Mouse (Mus musculus): Measurements from ENCODE around the gene Irf4. TPM values are rescaled to one million over a fixed set of nuclear protein-coding genes. Genes with fewer than 3 reads are reported as not detected.

The Irf4 gene
- total RNA-seq, 2 experiments from 2014 or later, result 0.26 TPM

GRCm38 (mm10) chr13:30737257-30737656 lies 11.8 kb upstream of the Irf4 start:
- no peak for DNase-seq (ENCODE audit: low spot score in 2 of 2)

- no peak for DNase-seq (ENCODE audit: low spot score in 2 of 2)
Observed at GRCm38 (mm10) chr13:30738310-30738840, 10.7 kb upstream of the Irf4 start.

GRCm38 (mm10) chr13:30741172-30741571 lies 7.9 kb upstream of the Irf4 start:
- no peak for DNase-seq (ENCODE audit: low spot score in 2 of 2)

- DNase-seq (ENCODE audit: low spot score in 2 of 2), result no peak
Observed at GRCm38 (mm10) chr13:30742411-30742970, 6.5 kb upstream of the Irf4 start.

- no peak for DNase-seq (ENCODE audit: low spot score in 2 of 2)
Observed at GRCm38 (mm10) chr13:30745121-30745520, 3.9 kb upstream of the Irf4 start.

GRCm38 (mm10) chr13:30747068-30747467 lies 2.0 kb upstream of the Irf4 start:
- no peak for DNase-seq (ENCODE audit: low spot score in 2 of 2)

- DNase-seq (ENCODE audit: low spot score in 2 of 2), result no peak
Observed at GRCm38 (mm10) chr13:30747504-30747903, 1.5 kb upstream of the Irf4 start.

- DNase-seq (ENCODE audit: low spot score in 2 of 2), result no peak
Observed at GRCm38 (mm10) chr13:30748321-30748720, 705 bp upstream of the Irf4 start.

- no peak for DNase-seq (ENCODE audit: low spot score in 2 of 2)
Observed at GRCm38 (mm10) chr13:30749557-30750141, 623 bp downstream of the Irf4 start.

GRCm38 (mm10) chr13:30750461-30751303 lies 1.7 kb downstream of the Irf4 start:
- DNase-seq (ENCODE audit: low spot score in 2 of 2), result peak; percentile 9 to 12

- DNase-seq (ENCODE audit: low spot score in 2 of 2), result no peak
Observed at GRCm38 (mm10) chr13:30751304-30751580, 2.2 kb downstream of the Irf4 start.

- DNase-seq (ENCODE audit: low spot score in 2 of 2), result no peak
Observed at GRCm38 (mm10) chr13:30752581-30753187, 3.7 kb downstream of the Irf4 start.

- DNase-seq (ENCODE audit: low spot score in 2 of 2), result no peak
Observed at GRCm38 (mm10) chr13:30753441-30753840, 4.4 kb downstream of the Irf4 start.

- DNase-seq (ENCODE audit: low spot score in 2 of 2), result no peak
Observed at GRCm38 (mm10) chr13:30754066-30754465, 5.0 kb downstream of the Irf4 start.

GRCm38 (mm10) chr13:30754825-30755476 lies 5.9 kb downstream of the Irf4 start:
- DNase-seq (ENCODE audit: low spot score in 2 of 2), result no peak

GRCm38 (mm10) chr13:30755577-30755976 lies 6.6 kb downstream of the Irf4 start:
- no peak for DNase-seq (ENCODE audit: low spot score in 2 of 2)

GRCm38 (mm10) chr13:30755998-30756639 lies 7.1 kb downstream of the Irf4 start:
- no peak for DNase-seq (ENCODE audit: low spot score in 2 of 2)

GRCm38 (mm10) chr13:30757264-30757900 lies 8.4 kb downstream of the Irf4 start:
- DNase-seq (ENCODE audit: low spot score in 2 of 2), result no peak

- no peak for DNase-seq (ENCODE audit: low spot score in 2 of 2)
Observed at GRCm38 (mm10) chr13:30758789-30759381, 9.9 kb downstream of the Irf4 start.
